Mouse (Mus musculus) ovary, postnatal 10 days (tissue): ENCODE results near the gene Carns1.
"Not testable (repeated sequence)": the region's sequence is repeated elsewhere in the genome, so short reads cannot be mapped to it uniquely, and the experiment has no call there.

ENCODE experiments used
- DNase-seq: peaks from one replicate; pipeline ENCODE4 v3.0.0; 2022; ENCODE audit warnings: low spot score

The Carns1 gene

GRCm38 (mm10) chr19:4149764-4150461 is 25.4 kb downstream of the Carns1 start:
- DNase-seq: no peak

DNA sequence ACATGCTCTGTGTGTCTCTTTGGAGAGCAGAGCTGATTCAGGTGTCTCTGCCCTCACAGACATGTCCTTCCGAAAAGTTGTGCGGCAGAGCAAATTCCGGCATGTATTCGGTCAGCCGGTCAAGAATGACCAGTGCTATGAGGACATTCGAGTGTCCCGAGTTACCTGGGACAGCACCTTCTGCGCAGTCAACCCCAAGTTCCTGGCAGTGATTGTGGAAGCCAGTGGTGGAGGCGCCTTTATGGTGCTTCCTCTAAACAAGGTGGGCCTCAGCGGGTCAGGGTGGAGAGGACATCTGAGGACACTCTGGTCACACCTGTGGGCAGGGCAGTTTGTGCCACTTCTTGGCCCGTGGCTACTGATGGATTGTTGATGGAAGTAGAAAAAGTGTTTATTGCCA is 26.0 kb downstream of the Carns1 start:
- no peak for DNase-seq

GRCm38 (mm10) chr19:4148819-4149218 is 26.5 kb downstream of the Carns1 start:
- no peak for DNase-seq

DNA sequence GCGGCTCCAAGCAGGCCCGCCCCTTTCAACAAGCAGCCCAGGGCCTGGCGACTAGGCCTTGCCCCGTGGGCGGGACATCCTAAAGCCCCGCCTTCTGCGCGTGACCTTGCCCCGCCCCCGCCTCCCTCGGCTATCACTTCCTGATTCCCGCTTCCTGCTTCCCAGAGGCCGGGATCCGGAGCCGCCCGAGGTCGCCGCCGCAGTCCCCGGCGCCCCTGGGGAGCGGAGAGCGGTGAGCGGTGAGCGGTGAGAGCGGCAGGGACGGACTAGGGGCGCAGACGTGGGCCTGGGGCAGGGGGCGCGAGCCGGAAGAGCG is 26.8 kb downstream of the Carns1 start, which contains the start of gene Coro1b:
Gene Coro1b, plus strand, starts transcription at position 129 of the 316 bp plus-strand sequence.
- peak; percentile 93 for DNase-seq

GRCm38 (mm10) chr19:4147782-4148490 is 27.3 kb downstream of the Carns1 start:
- DNase-seq: no peak

DNA sequence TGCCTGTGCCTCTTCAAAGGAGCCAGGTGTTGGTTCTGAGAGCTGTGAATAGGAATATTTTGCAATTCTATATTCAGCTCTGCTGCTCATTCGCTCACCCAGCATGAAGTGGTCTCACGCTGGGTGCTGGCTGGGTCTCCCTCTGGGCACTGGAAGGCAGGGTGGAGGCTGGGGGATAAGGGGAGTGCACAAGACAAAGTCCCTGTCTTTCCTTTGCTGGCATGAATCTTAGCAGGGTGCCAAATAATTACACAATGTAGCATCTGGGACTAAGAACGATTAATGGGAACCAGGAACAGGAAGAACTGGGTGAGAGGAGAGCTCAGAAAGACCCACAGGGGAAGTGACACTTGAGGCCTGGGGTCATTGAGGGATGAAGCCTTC is 28.3 kb downstream of the Carns1 start:
- DNase-seq: no peak

GRCm38 (mm10) chr19:4146366-4147021 is 28.8 kb downstream of the Carns1 start:
- DNase-seq: no peak

DNA sequence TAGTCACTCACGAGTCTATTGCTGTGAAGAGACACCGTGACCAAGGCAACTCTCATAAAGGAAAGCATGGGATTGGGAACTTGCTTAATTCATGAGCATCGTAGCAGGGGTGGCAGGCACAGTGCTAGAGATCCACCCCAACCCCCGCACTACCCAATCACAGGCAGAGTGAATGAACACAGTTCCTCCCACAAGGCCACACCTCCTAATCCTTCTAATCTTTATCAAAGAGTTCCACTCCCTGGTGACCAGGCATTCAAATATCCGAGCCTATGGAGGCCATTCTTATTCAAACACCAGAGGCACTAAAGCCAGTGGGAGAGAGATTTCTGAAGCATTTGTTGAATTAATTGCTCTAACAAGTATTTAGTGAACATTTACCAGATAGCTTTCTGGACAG is 29.3 kb downstream of the Carns1 start:
- DNase-seq: no peak

GRCm38 (mm10) chr19:4144550-4145498 is 30.5 kb downstream of the Carns1 start:
- no peak for DNase-seq

DNA sequence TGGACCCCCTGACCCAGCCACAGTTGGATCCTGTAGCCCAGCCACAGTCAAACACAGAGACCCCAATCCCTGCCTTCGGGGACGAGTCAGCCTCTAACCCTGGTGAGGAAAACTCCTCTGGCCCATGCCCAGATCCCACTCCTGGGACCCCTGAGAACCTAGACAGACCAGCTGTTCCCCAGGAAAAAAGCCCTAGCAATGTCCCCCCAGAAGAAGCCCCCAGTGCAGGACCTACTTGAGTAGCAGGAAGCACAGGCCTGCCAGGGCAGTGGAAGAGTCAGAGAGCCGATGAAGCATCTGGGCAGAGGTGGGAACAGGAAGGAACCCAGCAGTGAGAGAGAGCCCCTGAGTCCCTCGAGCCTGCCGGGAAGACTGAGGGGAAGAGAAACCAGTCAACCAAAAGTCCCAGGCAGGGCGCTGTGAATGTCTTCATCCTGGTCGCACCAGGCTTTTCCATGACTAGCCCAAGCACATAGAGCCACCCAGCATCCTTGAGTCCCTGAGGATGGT is 31.5 kb downstream of the Carns1 start, which contains the start of gene Cabp4:
Gene Cabp4, minus strand, starts transcription at position 275 of the 510 bp plus-strand sequence.
- no peak for DNase-seq

DNA sequence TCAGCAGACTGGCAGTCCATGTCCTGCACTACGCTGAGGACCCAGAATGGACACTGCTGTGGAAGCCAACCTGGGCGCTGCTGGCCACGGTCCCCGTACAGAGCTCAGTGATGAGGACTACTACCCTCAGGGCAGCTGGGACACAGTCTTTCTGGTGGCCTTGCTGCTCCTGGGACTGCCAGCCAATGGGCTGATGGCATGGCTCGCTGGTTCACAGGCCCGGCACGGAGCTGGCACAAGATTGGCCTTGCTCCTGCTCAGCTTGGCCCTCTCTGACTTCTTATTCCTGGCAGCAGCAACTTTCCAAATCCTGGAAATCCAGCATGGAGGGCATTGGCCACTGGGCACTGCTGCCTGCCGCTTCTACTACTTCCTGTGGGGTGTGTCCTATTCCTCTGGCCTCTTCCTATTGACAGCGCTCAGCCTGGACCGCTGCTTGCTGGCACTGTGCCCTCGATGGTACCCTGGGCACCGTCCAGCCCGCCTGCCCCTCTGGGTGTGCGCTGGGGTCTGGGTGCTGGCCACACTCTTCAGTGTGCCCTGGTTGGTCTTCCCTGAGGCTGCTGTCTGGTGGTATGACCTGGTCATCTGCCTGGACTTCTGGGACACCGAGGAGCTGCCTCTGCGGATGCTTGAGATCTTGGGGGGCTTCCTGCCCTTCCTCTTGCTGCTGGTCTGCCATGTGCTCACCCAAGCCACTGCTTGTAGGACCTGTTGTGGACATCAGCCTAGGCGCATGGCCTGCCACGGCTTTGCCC is 32.7 kb downstream of the Carns1 start:
- no peak for DNase-seq

DNA sequence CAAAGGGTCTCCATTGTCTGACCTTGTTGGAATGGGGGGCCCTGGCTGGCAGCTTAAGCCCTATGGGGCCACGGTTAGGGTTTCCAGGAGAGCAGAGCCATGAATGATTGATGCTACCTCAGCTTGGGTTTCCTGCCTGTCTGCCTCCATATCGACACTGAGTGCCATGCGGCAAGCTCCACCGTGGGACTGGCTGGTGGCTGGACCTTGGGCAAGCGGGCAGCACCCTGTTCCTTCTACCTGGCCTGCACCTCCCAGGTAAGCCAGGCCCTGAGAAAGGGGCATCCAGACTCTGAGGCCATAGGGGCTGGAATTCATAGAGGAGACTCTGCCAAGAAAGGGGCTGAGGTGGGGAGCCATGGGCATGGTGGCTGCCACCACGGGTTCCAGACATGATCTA is 35.1 kb downstream of the Carns1 start:
- no peak for DNase-seq

DNA sequence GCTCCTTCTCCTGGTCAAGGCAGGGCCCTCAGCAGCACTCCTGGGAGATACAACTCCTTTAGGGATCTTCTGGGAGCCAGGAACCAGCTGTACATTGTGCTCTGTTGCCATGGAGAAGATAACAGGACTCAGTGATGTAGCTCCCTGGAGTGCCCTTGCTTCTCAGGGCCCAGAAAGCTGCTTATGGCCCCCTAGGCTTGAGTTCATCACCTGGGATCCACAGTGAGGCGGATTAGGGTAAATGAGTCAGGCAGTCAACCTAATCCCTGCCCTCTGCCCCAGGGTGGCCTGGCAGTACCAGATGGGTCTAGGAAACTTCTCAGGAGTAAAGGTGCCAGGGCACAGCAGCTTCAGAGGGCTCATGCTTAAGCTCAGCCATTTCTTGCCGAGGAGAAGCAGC is 35.8 kb downstream of the Carns1 start, which contains the start of gene Gpr152:
Gene Gpr152, plus strand, starts transcription at position 342 of the 400 bp plus-strand sequence.
- no peak for DNase-seq

GRCm38 (mm10) chr19:4137913-4138312 is 37.4 kb downstream of the Carns1 start:
- DNase-seq: no peak

DNA sequence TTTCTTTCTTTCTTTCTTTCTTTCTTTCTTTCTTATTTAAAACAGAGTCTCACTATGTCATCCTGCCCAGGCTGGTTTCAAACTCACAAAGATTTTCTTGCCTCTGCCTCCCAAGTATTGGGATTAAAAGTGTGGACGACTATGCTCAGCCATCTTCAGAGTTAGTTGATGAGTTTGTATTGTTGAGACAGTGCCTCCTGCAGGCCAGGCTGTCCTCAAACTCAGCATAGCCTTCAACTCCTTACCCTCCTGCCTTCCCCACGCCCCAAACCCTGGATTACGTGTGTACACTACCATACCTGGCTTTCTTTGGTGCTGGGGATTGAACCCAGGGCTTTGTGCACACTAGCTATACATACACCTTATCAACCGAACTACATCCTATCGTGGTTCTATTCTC is 38.8 kb downstream of the Carns1 start:
- DNase-seq: no peak

DNA sequence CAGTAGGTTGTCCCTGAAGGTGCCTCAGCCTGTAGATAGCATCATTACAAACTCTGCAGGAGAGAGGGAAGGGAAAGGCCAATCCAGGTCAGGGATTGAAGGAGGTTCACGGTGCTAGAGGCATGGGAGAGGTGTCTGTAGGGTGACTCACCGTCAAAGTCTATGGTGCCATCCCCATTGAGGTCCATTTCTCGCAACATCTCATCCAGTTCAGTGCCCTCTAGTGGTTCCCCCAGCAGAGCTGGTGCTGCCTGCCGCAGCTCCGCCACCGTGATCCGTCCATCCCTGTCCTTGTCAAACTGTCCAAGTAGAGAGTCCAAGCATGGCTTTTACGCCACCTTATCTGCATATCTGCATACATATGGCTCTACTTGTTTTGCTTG is 39.3 kb downstream of the Carns1 start:
- not testable (repeated sequence) for DNase-seq

- not testable (repeated sequence) for DNase-seq
These were observed 39.9 kb downstream of the Carns1 start for GRCm38 (mm10) chr19:4135229-4135962.

DNA sequence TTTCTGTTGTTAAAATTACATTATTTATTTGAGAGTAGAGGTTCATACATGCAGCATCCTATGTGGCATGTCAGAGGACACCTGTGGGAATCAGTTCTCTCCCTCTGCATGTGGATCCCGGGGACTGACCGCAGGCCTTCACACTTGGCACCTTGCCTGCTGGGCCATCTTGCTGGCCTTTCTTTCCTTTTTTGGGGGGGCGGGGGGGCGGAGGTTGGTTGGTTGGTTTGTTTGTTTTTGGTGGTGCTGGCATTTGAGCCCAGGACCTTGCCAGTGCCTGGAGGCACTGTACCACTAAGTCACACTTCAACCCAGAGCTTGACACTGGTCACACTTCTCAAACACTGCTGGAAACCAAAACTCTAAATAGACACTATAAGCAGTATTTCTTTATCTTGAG is 40.9 kb downstream of the Carns1 start:
- DNase-seq: no peak

DNA sequence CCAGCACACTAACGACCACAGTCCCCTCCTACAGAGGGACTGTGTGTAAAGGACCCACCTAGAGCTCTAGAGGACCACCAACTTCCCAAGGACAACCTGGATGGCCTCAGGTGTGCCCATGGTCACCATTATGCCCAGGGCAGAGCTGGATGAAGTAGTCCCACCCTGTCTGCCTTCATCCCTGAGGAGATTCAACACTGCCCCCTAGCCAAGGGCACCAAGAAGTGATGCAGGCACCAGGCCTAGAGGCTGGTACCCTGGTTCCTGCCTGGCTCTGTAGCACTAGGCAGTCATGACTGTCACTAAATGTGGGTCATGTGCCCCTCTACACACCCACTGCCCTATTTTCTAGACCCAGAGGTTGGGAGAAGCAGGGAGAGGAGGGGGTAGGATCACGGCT is 43.5 kb downstream of the Carns1 start:
- no peak for DNase-seq

DNA sequence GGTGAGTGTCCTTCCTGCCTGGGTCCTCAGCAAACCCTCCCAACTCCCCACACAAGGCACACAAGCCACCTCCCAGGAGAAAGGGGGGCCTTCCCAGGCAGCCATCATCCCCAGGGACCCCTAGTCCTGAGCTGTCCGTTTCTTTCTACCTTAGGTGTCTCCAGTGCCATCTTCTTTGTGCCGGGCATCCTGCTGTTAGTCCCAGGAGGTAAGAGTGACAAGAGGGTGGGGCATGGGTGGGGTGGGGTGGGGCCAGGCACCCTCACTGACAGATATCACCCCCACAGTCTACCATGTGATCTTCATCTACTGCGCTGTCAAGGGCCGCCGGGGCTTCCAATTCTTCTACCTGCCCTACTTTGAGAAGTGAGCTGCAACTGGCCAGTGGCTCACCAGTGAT is 44.2 kb downstream of the Carns1 start:
- no peak for DNase-seq
